Mouse (Mus musculus) kidney, postnatal 0 days (tissue): ENCODE measurements around the gene Ptger4. TPM values are rescaled to one million over a fixed set of nuclear protein-coding genes. Genes with fewer than 3 reads are reported as not detected.

Experiments
- ATAC-seq: fragments of 200-750 bp; cut with Nextera tagmentation; replicated peaks from 2 replicates; pipeline ENCODE4 v1.8.0; 2017; ENCODE audit warnings: low read depth, moderate number of reproducible peaks, moderate TSS enrichment, moderate library complexity; ENCODE audit not compliant: low FRiP score
- DNase-seq: peaks from one replicate; pipeline ENCODE4 v3.0.0-alpha.2; 2016; ENCODE audit warnings: low spot score
- H3K27ac ChIP-seq: fragments of 300-500 bp; sonication (generic); 2 replicates; pipeline ENCODE4 v1.5.1; 2014; ENCODE audit warnings: mild to moderate bottlenecking
- H3K27me3 ChIP-seq: fragments of 300-500 bp; sonication (generic); 2 replicates; pipeline ENCODE4 v1.6.1; 2014; ENCODE audit warnings: low read length, mixed read lengths; ENCODE audit not compliant: insufficient read depth
- H3K36me3 ChIP-seq: fragments of 300-500 bp; sonication (generic); 2 replicates; pipeline ENCODE4 v1.6.1; 2014; ENCODE audit warnings: low read length, mixed read lengths; ENCODE audit not compliant: insufficient read depth
- H3K4me1 ChIP-seq: fragments of 300-500 bp; sonication (generic); replicated peaks from 2 replicates; pipeline ENCODE4 v1.6.1; 2014; ENCODE audit warnings: antibody characterized with exemption, low read length, mixed read lengths; ENCODE audit not compliant: insufficient read depth
- H3K4me2 ChIP-seq: fragments of 300-500 bp; sonication (generic); 2 replicates; pipeline ENCODE4 v1.6.1; 2014; ENCODE audit warnings: mild to moderate bottlenecking, low read length, moderate library complexity, mixed read lengths
- H3K4me3 ChIP-seq: fragments of 300-500 bp; sonication (generic); replicated peaks from 2 replicates; pipeline ENCODE4 v1.5.1; 2014; ENCODE audit warnings: low read depth, low read length
- H3K9ac ChIP-seq: fragments of 300-500 bp; sonication (generic); 2 replicates; pipeline ENCODE4 v1.6.1; 2014; ENCODE audit warnings: low read depth, low read length
- H3K9me3 ChIP-seq: fragments of 300-500 bp; sonication (generic); replicated peaks from 2 replicates; pipeline ENCODE4 v1.6.1; 2016; ENCODE audit warnings: low read length, inconsistent platforms, mixed read lengths
- CTCF ChIP-seq: IDR thresholded peaks from 2 replicates; pipeline ENCODE4 v1.5.1; 2016; ENCODE audit warnings: antibody characterized with exemption, low read depth, mild to moderate bottlenecking, moderate library complexity
- WGBS: fragments of 180-500 bp; shearing (Covaris S2); extraction: QIAGEN DNeasy Blood & Tissue Kit; methylation state at CpG from one replicate; pipeline ENCODE4 v1.1.7; 2014; 5-methylcytosine and 5-hydroxymethylcytosine counted together
- polyA plus RNA-seq: library from polyadenylated mRNA; unstranded; fragments of >200 nt; fragmentation: Nextera tagmentation; extraction: Ambion mirVana; gene quantifications from 2 replicates; pipeline ENCODE4 v1.2.1, GENCODE M21; 2015

Ptger4 gene
- polyA plus RNA-seq, 1 experiment from 2014 or later, result 4.6 TPM

DNA sequence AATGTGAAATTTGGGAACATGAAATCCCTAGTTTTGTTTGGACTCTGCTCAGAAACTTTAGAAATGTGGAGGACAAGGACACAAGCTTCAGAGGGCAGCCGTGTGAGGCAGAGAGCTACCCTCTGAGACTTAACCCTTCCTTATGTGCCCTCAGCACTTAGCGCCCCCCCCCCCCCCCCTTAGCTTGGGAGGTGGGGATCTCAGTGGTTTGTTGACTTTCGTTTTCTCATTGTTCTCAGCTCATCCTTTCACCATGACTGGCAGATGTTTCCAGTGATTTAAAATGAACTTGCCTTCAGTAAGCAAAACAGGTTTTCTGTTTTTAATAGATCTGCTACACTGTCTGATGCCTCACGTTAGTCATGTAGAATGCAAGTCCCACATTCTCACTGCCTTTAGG, 56.9 kb downstream of the Ptger4 start:
- no peak overlapping the region for H3K4me3 ChIP-seq
- WGBS, result 46% methylated on average over 4 of the region's 4 CpGs
- DNase-seq (no peak), ATAC-seq (no peak)
- H3K4me1 ChIP-seq, result peaks cover 11% of the 10 kb centered on the region
- H3K9me3 ChIP-seq, result no peaks in the 10 kb centered on the region
- TF ChIP-seq CTCF, result no peak
- no peak overlapping the region for H3K27ac ChIP-seq
- H3K4me2 ChIP-seq, result no peak overlapping the region
- H3K27me3 ChIP-seq, result no peaks in the 10 kb centered on the region
- no peak overlapping the region for H3K9ac ChIP-seq
- peaks cover 9% of the 10 kb centered on the region for H3K36me3 ChIP-seq

DNA sequence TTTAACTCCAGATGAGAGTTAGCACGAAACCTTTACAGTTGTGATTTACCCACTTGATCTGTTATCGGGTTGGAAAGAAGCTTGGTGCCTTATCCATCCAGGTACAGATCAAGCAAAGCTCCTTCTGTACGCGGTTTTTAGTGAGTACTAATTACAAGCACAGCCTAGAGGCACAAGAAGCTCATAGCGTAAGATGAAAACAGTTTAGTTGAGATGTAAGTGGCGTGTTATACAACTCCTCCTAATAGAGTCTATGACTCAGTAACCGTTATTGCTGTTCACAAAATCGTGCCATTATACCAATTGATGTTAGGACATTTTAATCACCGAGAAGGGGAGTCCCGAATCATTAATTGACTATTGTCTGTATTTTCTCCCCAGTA, 57.7 kb downstream of the Ptger4 start:
- H3K9me3 ChIP-seq, result no peaks in the 10 kb centered on the region
- 31% methylated on average over 10 of the region's 10 CpGs for WGBS

DNA sequence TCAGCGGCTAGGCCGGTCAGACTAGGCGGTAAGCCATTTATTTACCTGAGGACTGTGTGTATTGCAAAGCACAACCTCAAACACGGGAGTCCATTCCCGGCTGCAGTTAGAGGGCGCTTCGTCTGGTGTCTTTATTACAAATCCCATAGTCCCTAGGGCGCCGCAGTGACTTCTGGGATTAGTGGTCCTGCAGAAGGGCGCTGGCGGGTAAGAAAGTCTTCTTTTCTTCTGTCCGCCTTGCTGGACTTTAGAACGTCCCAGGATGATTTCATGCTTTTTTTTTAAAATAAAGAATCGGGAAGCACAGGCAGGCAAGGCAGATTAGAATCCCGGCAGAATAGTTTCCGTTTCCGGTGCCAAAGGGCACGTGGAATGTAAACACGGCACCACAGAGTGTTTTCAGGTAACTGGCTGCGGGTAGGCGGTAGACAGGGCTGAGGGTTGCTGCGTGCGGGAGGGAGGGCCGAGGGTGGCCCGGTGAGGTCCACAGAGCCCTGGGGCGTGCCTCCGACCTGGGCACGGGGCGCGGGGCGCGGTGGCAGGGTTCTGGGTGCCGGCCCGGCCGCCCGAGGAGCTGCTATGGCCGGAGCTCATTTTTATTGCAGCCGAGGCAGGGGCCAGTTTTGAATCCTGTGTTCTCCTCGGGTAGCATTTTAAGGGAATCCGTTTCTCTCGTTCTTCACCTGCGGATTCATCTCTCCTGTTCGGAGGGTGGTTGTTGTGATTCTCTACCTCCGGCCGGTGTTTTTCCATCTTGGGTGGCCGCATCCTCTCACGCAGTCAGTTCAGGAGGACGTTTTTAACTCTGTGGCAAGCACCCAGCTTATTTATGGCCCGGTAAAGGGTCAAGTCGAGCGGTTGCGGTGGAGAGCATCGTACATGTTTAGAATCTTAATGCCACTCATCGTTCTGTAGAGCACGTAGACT, 58.4 kb downstream of the Ptger4 start, which contains the start of gene Ttc33:
Gene Ttc33 (plus strand): TSS at position 160 of the 927 bp plus-strand sequence.
- H3K9me3 ChIP-seq, result no peaks in the 10 kb centered on the region
- H3K4me2 ChIP-seq, result peak within 1 kb of the TSS; percentile 68
- peak within 1 kb of the TSS; percentile 92 for H3K9ac ChIP-seq
- WGBS, result under 1% methylated on average over 55 of the region's 55 CpGs
- DNase-seq, result peak; percentile 92
- peak within 1 kb of the TSS; percentile 92 for H3K4me3 ChIP-seq
- peak; percentile 59 for TF ChIP-seq CTCF
- H3K36me3 ChIP-seq, result peaks cover 9% of the 10 kb centered on the region
- peak within 1 kb of the TSS; percentile 95 for H3K27ac ChIP-seq
- peaks cover 11% of the 10 kb centered on the region for H3K4me1 ChIP-seq
- peak; percentile 90 for ATAC-seq
- H3K27me3 ChIP-seq, result no peaks in the 10 kb centered on the region

More for the DNA sequence above, 57.7 kb downstream of the Ptger4 start:
- Histone ChIP-seq H3K4me1 (peaks cover 11% of the 10 kb centered on the region), H3K27me3 (no peaks in the 10 kb centered on the region), H3K4me2 (peak overlapping the region; percentile 68), H3K27ac (peak overlapping the region; percentile 95), H3K36me3 (peaks cover 9% of the 10 kb centered on the region), H3K4me3 (peak overlapping the region; percentile 92), H3K9ac (peak overlapping the region; percentile 92)
- ATAC-seq (no peak), DNase-seq (peak; percentile 21)
- no peak for TF ChIP-seq CTCF

DNA sequence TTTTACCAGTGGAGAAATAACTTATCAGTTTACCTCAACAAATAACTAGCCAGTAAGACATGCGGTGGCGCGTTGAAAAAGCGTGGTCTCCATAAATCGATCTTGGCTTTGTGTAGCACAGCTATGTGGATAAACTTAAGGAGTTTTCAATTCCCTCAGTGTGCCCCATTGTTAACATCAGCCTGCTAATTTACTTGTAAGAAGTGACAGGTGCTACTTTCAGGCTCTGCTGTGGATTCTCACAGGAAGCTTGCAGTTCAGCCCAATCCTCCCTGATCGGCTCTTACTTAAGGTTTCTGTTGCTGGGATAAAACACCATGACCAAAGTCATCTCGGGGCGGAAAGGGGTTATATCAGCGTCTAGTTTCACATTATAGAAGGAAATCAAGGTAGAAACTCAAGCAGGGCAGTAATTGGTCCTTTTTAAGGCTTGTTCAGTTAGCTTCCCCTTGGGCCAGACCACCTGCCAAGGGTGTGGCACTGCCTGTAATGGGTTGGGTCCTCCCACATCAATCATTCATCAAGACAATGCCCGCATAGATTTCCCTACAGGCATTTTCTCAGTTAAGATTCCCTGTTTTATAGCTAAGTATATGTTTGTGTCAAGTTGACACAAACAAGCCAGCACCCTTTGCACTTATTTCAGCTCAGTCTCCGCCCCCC, 59.2 kb downstream of the Ptger4 start:
- 34% methylated on average over 10 of the region's 11 CpGs for WGBS
- TF ChIP-seq CTCF, result no peak
- Histone ChIP-seq H3K9ac (peak overlapping the region; percentile 92), H3K9me3 (no peaks in the 10 kb centered on the region), H3K4me2 (peak overlapping the region; percentile 68), H3K36me3 (peaks cover 5% of the 10 kb centered on the region; the same call in 1 of the 2 replicates), H3K27ac (peak overlapping the region; percentile 95), H3K27me3 (no peaks in the 10 kb centered on the region), H3K4me1 (peaks cover 11% of the 10 kb centered on the region), H3K4me3 (peak overlapping the region; percentile 92)
- ATAC-seq, result peak; percentile 45
- no peak for DNase-seq

DNA sequence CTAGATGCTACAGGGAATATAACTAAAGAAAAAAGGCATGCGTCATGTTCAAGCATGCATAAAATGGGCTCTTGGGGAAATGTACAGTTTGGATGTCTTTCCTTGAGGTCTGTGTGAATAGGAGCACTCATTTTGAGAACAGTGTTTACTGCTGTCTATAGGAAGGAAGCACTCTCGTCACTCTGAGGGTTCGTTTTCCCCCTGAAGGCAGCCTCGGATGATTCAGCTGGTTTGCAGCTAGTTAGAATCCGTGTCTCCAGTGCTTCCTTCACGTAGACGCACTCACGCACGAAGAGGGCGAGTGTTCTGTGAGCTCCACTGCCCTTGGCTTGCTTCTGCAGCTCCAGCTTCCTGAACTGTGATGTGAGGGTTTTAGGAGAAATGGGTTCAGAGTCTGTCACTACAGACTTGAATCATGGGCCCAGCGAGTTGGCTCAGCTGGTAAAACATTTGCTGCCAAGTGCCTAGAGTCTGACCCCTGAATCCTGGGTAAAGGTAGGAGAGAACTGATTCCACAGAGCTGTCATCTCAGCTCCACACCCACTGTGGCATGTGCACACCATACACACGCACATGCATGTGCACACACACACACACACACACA, 70.7 kb downstream of the Ptger4 start:
- DNase-seq (no peak), ATAC-seq (no peak)
- H3K36me3 ChIP-seq, result peaks cover 46% of the 10 kb centered on the region
- H3K27me3 ChIP-seq, result no peaks in the 10 kb centered on the region
- 89% methylated on average over 12 of the region's 12 CpGs for WGBS
- no peaks in the 10 kb centered on the region for H3K9me3 ChIP-seq
- H3K4me3 ChIP-seq, result no peak overlapping the region
- no peak overlapping the region for H3K9ac ChIP-seq
- no peaks in the 10 kb centered on the region for H3K4me1 ChIP-seq
- H3K4me2 ChIP-seq, result no peak overlapping the region
- TF ChIP-seq CTCF, result no peak
- H3K27ac ChIP-seq, result no peak overlapping the region
